In genomic region chr1:60868333-60869277, GRCm38 (mm10) we compare ENCODE assay signal across 9 mouse cellular contexts. TPM values are rescaled to one million over a fixed set of nuclear protein-coding genes. Genes with fewer than 3 reads are reported as not detected.
DNase-seq lines count a peak whose midpoint lies in the region; ATAC-seq lines count a peak whose summit lies in the region.
"Had no signal": no experiment of that assay in that cellular context is flagged by ENCODE, and none has a peak within 500 bp of the region (broad histone marks: within the 10 kb centered on the region; RNA-seq: fewer than 3 reads in every experiment).

No protein-coding gene starts in this region.

- no peaks in the 10 kb centered on the region for H3K9me3 ChIP-seq in midbrain, embryonic 11.5 days (ENCODE audit: control insufficient read depth, low read length)
- no peaks in the 10 kb centered on the region for H3K9me3 ChIP-seq in midbrain, embryonic 15.5 days
- H3K9me3 ChIP-seq in embryonic facial prominence, embryonic 10.5 days: no peaks in the 10 kb centered on the region
- no peaks in the 10 kb centered on the region for H3K9me3 ChIP-seq in hindbrain, embryonic 12.5 days (replicated peaks)

- intact Hi-C loops in left cerebral cortex, postnatal 4 days (cut with DNase I): no loop called here

- no peak overlapping the region for H3K4me3 ChIP-seq in midbrain, embryonic 11.5 days (ENCODE audit: low read depth, low read length)
- no peak overlapping the region for H3K4me3 ChIP-seq in midbrain, embryonic 15.5 days
- H3K4me3 ChIP-seq in embryonic facial prominence, embryonic 10.5 days: no peak overlapping the region
- no peak overlapping the region for H3K4me3 ChIP-seq in hindbrain, embryonic 12.5 days

- no peak overlapping the region for H3K9ac ChIP-seq in midbrain, embryonic 11.5 days (ENCODE audit: low read length)
- H3K9ac ChIP-seq in midbrain, embryonic 15.5 days: no peak overlapping the region
- H3K9ac ChIP-seq in hindbrain, embryonic 12.5 days: no peak overlapping the region

- no peak overlapping the region for H3K27ac ChIP-seq in midbrain, embryonic 11.5 days (ENCODE audit: low read depth, low read length)
- no peak overlapping the region for H3K27ac ChIP-seq in midbrain, embryonic 15.5 days
- no peak overlapping the region for H3K27ac ChIP-seq in embryonic facial prominence, embryonic 10.5 days (replicated peaks)
- no peak overlapping the region for H3K27ac ChIP-seq in hindbrain, embryonic 12.5 days

- no peaks in the 10 kb centered on the region for H3K36me3 ChIP-seq in midbrain, embryonic 11.5 days (ENCODE audit: control insufficient read depth, insufficient read depth, low read length)
- H3K36me3 ChIP-seq in midbrain, embryonic 15.5 days (replicated peaks): no peaks in the 10 kb centered on the region
- H3K36me3 ChIP-seq in embryonic facial prominence, embryonic 10.5 days (replicated peaks): no peaks in the 10 kb centered on the region
- no peaks in the 10 kb centered on the region for H3K36me3 ChIP-seq in hindbrain, embryonic 12.5 days

- 67% methylated on average over 17 of the region's 17 CpGs for WGBS in midbrain, embryonic 11.5 days
- 67% methylated on average over 17 of the region's 17 CpGs for WGBS in midbrain, embryonic 15.5 days
- 73% methylated on average over 17 of the region's 17 CpGs for WGBS in embryonic facial prominence, embryonic 10.5 days
- WGBS in hindbrain, embryonic 12.5 days: 64% methylated on average over 17 of the region's 17 CpGs

- no peaks in the 10 kb centered on the region for H3K4me1 ChIP-seq in midbrain, embryonic 11.5 days (ENCODE audit: control insufficient read depth, insufficient read depth, low read length)
- no peaks in the 10 kb centered on the region for H3K4me1 ChIP-seq in midbrain, embryonic 15.5 days
- peaks cover 6% of the 10 kb centered on the region for H3K4me1 ChIP-seq in embryonic facial prominence, embryonic 10.5 days
- H3K4me1 ChIP-seq in hindbrain, embryonic 12.5 days: no peaks in the 10 kb centered on the region

- H3K27me3 ChIP-seq in midbrain, embryonic 11.5 days (ENCODE audit: control insufficient read depth, insufficient read depth, low read length): no peaks in the 10 kb centered on the region
- H3K27me3 ChIP-seq in midbrain, embryonic 15.5 days (replicated peaks): no peaks in the 10 kb centered on the region
- H3K27me3 ChIP-seq in embryonic facial prominence, embryonic 10.5 days (replicated peaks; ENCODE audit: low read depth, poor library complexity, severe bottlenecking): no peaks in the 10 kb centered on the region
- no peaks in the 10 kb centered on the region for H3K27me3 ChIP-seq in hindbrain, embryonic 12.5 days

- peak; percentile 91 for DNase-seq in midbrain, embryonic 11.5 days (ENCODE audit: low spot score, missing footprints)
- DNase-seq in T-cell, adult 2 months (ENCODE audit: low spot score): peak; percentile 46
- DNase-seq in embryonic facial prominence, embryonic 10.5 days (ENCODE audit: low spot score): peak; percentile 41
- DNase-seq in left cerebral cortex, postnatal 4 days: peak; percentile 64
- DNase-seq in urinary bladder, postnatal 10 days (ENCODE audit: low spot score): no peak

- no peak overlapping the region for H3K4me2 ChIP-seq in midbrain, embryonic 11.5 days
- no peak overlapping the region for H3K4me2 ChIP-seq in midbrain, embryonic 15.5 days
- no peak overlapping the region for H3K4me2 ChIP-seq in hindbrain, embryonic 12.5 days (replicated peaks)

- ATAC-seq in midbrain, embryonic 11.5 days (ENCODE audit: low FRiP score): 0 out of 2 replicates have a peak, but pooled peaks have one; percentile 9
- no peak for ATAC-seq in midbrain, embryonic 15.5 days (replicated peaks)
- ATAC-seq in hindbrain, embryonic 12.5 days (ENCODE audit: low FRiP score): peak; percentile 79
- ATAC-seq in neutrophil, adult 5-6 weeks (ENCODE audit: extremely low read depth, insufficient number of reproducible peaks, low FRiP score, poor library complexity, severe bottlenecking): peak; percentile 90

RNA-seq across cellular contexts. Expression of gene Ctla4, which starts 18.2 kb away (rescaled TPM):
- not detected in 2 replicates for polyA plus RNA-seq in midbrain, embryonic 11.5 days (2014; fragmentation: Nextera tagmentation; extraction: Ambion mirVana)
- not detected in 2 replicates for polyA plus RNA-seq in midbrain, embryonic 15.5 days (2015; fragmentation: Nextera tagmentation; extraction: Ambion mirVana)
- not detected in 2 replicates for polyA plus RNA-seq in embryonic facial prominence, embryonic 10.5 days (2016; fragmentation: Nextera tagmentation; extraction: Ambion mirVana)
- polyA plus RNA-seq in hindbrain, embryonic 12.5 days (2016; fragmentation: Nextera tagmentation; extraction: Ambion mirVana): not detected in 2 replicates
- not detected for total RNA-seq in left cerebral cortex, postnatal 4 days (2021)
- total RNA-seq in neutrophil, adult 5-6 weeks (2017): 2.9 and 4.5 TPM in 2 replicates
- polyA plus RNA-seq: liver, embryonic 16.5 days had no signal
